Mouse (Mus musculus) CH12.LX (cell line): ENCODE measurements around the gene Fam209. TPM values are rescaled to one million over a fixed set of nuclear protein-coding genes. Genes with fewer than 3 reads are reported as not detected.

ENCODE experiments used
- DNase-seq: peaks from one replicate; pipeline ENCODE4 v3.0.0-alpha.2; 2013; ENCODE audit errors: extremely low read depth
- H3K27ac ChIP-seq: 2 replicates; pipeline ENCODE4 v1.5.1; 2012; ENCODE audit warnings: low read depth, mild to moderate bottlenecking, control low read depth, moderate library complexity; ENCODE audit not compliant: insufficient read depth
- H3K27me3 ChIP-seq: replicated peaks from 2 replicates; pipeline ENCODE3; 2012; ENCODE audit warnings: inconsistent platforms
- H3K36me3 ChIP-seq, 2 experiments: replicated peaks in 1 of 2; 2 replicates each; pipeline versions ENCODE3 to v1.6.1; 2012; ENCODE audit warnings: inconsistent platforms in 1 of 2, low read length in 1 of 2, mild to moderate bottlenecking in 1 of 2, mixed read lengths in 1 of 2, moderate library complexity in 1 of 2; ENCODE audit not compliant: control insufficient read depth in 1 of 2, insufficient read depth in 1 of 2
- H3K4me1 ChIP-seq, 2 experiments: 2 replicates each; pipeline ENCODE4 v1.6.1; 2012; ENCODE audit warnings: inconsistent platforms in 1 of 2, moderate library complexity in 1 of 2; ENCODE audit not compliant: insufficient read depth in 2 of 2, control insufficient read depth in 1 of 2
- H3K4me2 ChIP-seq: 2 replicates; pipeline ENCODE4 v1.6.1; 2012; ENCODE audit warnings: low read depth, mild to moderate bottlenecking, control low read depth; ENCODE audit not compliant: poor library complexity, insufficient read depth, severe bottlenecking
- H3K4me3 ChIP-seq, 3 experiments: fragments of 150-350 bp in 1 of 3; sonication (generic) in 1 of 3; replicated peaks in 1 of 3; 2 replicates each; pipeline versions ENCODE3 to v1.5.1; 2011 to 2012; ENCODE audit warnings: low read depth in 2 of 3, low read length in 2 of 3, mild to moderate bottlenecking in 2 of 3, moderate library complexity in 2 of 3, control low read depth in 1 of 3, improper control_type of control experiment in 1 of 3, inconsistent platforms in 1 of 3, mixed read lengths in 1 of 3; ENCODE audit not compliant: poor library complexity in 1 of 3
- H3K79me2 ChIP-seq: replicated peaks from 2 replicates; pipeline ENCODE4 v1.6.1; 2012; ENCODE audit warnings: mild to moderate bottlenecking, moderate library complexity; ENCODE audit not compliant: control insufficient read depth, poor library complexity, insufficient read depth, severe bottlenecking; ENCODE audit errors: extremely low read depth
- H3K9ac ChIP-seq: 2 replicates; pipeline ENCODE4 v1.6.1; 2012; ENCODE audit warnings: low read depth, mild to moderate bottlenecking, control low read depth, moderate library complexity; ENCODE audit not compliant: insufficient read depth
- H3K9me3 ChIP-seq: replicated peaks from 2 replicates; pipeline ENCODE3; 2012; ENCODE audit warnings: low read length, inconsistent platforms, mixed read lengths
- BHLHE40 ChIP-seq: IDR thresholded peaks from 2 replicates; pipeline ENCODE4 v1.6.1; 2011; ENCODE audit warnings: mild to moderate bottlenecking, low read depth, low read length, improper control_type of control experiment
- E2F4 ChIP-seq: IDR thresholded peaks from 2 replicates; pipeline ENCODE4 v1.6.1; 2011; ENCODE audit warnings: low read depth, low read length, improper control_type of control experiment; ENCODE audit not compliant: insufficient replicate concordance
- GABPA ChIP-seq: IDR thresholded peaks from 2 replicates; pipeline ENCODE4 v1.6.1; 2012; ENCODE audit warnings: low read depth, low read length, improper control_type of control experiment, inconsistent platforms; ENCODE audit not compliant: insufficient replicate concordance
- JUN ChIP-seq: IDR thresholded peaks from 2 replicates; pipeline ENCODE4 v1.6.1; 2011; ENCODE audit warnings: low read depth, mild to moderate bottlenecking, low read length, improper control_type of control experiment, moderate library complexity; ENCODE audit not compliant: insufficient read depth
- JUND ChIP-seq: conservative IDR thresholded peaks from 2 replicates; pipeline ENCODE4 v1.6.1; 2011; ENCODE audit warnings: low read depth, low read length, improper control_type of control experiment
- MEF2A ChIP-seq: IDR thresholded peaks from 2 replicates; pipeline ENCODE4 v1.6.1; 2014; ENCODE audit warnings: low read depth, mild to moderate bottlenecking, inconsistent platforms, low read length, improper control_type of control experiment, borderline replicate concordance
- MYC ChIP-seq: IDR thresholded peaks from 2 replicates; pipeline ENCODE4 v1.6.1; 2011; ENCODE audit warnings: low read depth, mild to moderate bottlenecking, improper control_type of control experiment, low read length
- NELFE ChIP-seq: IDR thresholded peaks from 2 replicates; pipeline ENCODE4 v1.6.1; 2011; ENCODE audit warnings: low read depth, low read length, improper control_type of control experiment
- NRF1 ChIP-seq: IDR thresholded peaks from 2 replicates; pipeline ENCODE4 v1.6.1; 2014; ENCODE audit warnings: low read depth, mild to moderate bottlenecking, inconsistent platforms, low read length, improper control_type of control experiment, moderate library complexity
- POLR2A ChIP-seq: IDR thresholded peaks from 2 replicates; pipeline ENCODE4 v1.6.1; 2011; ENCODE audit warnings: low read depth, mild to moderate bottlenecking, improper control_type of control experiment, low read length
- SMC3 ChIP-seq: IDR thresholded peaks from 2 replicates; pipeline ENCODE4 v1.6.1; 2011; ENCODE audit warnings: low read depth, low read length, improper control_type of control experiment
- TBP ChIP-seq: conservative IDR thresholded peaks from 2 replicates; pipeline ENCODE4 v1.6.1; 2011; ENCODE audit warnings: low read depth, low read length, improper control_type of control experiment
- UBTF ChIP-seq: IDR thresholded peaks from 2 replicates; pipeline ENCODE4 v1.6.1; 2012; ENCODE audit warnings: low read depth, mild to moderate bottlenecking, inconsistent platforms, low read length, improper control_type of control experiment, moderate library complexity
- USF2 ChIP-seq: conservative IDR thresholded peaks from 2 replicates; pipeline ENCODE4 v1.6.1; 2011; ENCODE audit warnings: low read depth, low read length, improper control_type of control experiment
- ZKSCAN1 ChIP-seq: IDR thresholded peaks from 2 replicates; pipeline ENCODE4 v1.6.1; 2012; ENCODE audit warnings: low read depth, inconsistent platforms, low read length, improper control_type of control experiment, borderline replicate concordance
- ZNF384 ChIP-seq: IDR thresholded peaks from 2 replicates; pipeline ENCODE4 v1.6.1; 2012; ENCODE audit warnings: low read depth, low read length, improper control_type of control experiment, inconsistent platforms
- dilution Hi-C: fragments of 300-500 bp; cut with MboI; formaldehyde crosslinking; loops from 2 replicates; pipeline ENCODE4 v1.14.3; 2020; ENCODE audit warnings: low sequenced_read_pairs; ENCODE audit not compliant: extremely low pct_unique_long_range_greater_than_20kb, extremely low pct_ligation_motif_present
- in situ Hi-C: fragments of 300-500 bp; cut with MboI; formaldehyde crosslinking; loops from 3 replicates; pipeline ENCODE4 v1.14.3; 2019; ENCODE audit warnings: low sequenced_read_pairs, low pct_ligation_motif_present, low pct_unique_long_range_greater_than_20kb, mixed read lengths
- polyA plus RNA-seq: library from polyadenylated mRNA; unstranded; fragments of >175 nt; gene quantifications from 2 replicates; pipeline ENCODE4 v1.2.1, GENCODE M21; 2012; ENCODE audit warnings: low read depth; ENCODE audit not compliant: insufficient read length
- total RNA-seq, 2 experiments: library from RNA; depleted of rRNA; stranded (reverse); fragments of 300-350 nt in 1 of 2; fragments of >200 nt in 1 of 2; gene quantifications; 2 replicates each; pipeline ENCODE4 v1.2.3; 2012 to 2014

Fam209 gene
- total and polyA plus RNA-seq, 3 experiments, result 0.25 to 1.2 TPM; not detected in 1

DNA sequence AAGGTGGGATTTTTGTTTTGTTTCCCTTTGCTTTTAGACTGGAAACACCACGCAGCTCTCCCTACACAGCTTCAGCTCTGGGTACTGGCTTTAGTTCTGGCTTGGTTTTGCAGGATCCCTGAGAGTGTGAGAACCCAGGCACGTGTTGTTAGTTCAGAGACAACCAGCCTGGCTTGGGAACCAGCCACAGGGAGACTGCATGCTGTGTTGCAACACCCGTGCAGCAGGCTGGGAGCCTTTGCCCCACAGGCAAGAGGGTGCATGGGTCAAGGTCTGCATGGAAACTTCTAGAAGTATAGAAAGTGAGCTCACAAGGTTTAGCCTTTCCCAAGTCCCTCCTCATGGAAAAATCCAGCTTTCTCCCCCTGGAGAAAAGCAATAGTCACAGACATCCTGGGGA is 38.6 kb downstream of the Fam209 start:
- TF ChIP-seq BHLHE40, result no peak
- no peak for TF ChIP-seq MYC
- no peak for TF ChIP-seq NELFE
- no peak for TF ChIP-seq SMC3
- no peak for TF ChIP-seq ZNF384
- TF ChIP-seq E2F4, result no peak
- TF ChIP-seq MEF2A, result no peak
- no peak for TF ChIP-seq UBTF
- TF ChIP-seq ZKSCAN1, result no peak
- Histone ChIP-seq H3K4me2 (no peak overlapping the region), H3K36me3 (no peaks in the 10 kb centered on the region), H3K27me3 (peaks cover 82% of the 10 kb centered on the region), H3K79me2 (no peaks in the 10 kb centered on the region), H3K27ac (no peak overlapping the region), H3K4me3 (no peak overlapping the region), H3K4me1 (no peaks in the 10 kb centered on the region), H3K9me3 (peaks cover 4% of the 10 kb centered on the region), H3K9ac (no peak overlapping the region)
- in situ Hi-C loops (no loop called here), dilution Hi-C loops (no loop called here)
- DNase-seq, result no peak

DNA sequence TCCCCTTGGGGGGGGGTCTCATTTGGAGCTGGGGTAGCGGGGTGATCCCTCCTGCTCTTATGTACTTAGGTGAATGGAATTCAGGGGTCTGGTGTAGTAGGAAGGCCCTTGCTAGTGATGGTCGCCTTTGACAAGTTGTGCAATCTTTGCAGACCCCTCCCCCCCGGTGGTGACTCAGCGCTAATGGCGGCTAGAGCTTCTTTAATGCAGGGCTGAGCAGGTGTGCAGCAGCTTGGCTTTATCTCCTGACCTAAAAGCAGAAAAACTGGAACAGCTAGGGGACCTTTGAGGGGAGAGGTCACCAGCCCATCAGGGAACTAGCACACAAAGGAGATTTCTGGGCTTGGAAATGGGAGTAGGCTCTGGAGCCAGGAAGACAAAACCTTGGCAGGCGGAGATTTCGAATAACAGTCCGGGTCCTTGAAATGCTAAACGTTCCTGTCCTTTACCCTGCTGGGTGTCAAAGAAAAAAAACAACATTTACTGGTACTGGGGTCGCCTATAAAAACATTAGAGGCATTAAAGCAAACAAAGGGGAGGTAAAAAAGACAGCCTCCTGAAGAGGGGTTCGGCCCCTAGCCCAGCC is 44.2 kb downstream of the Fam209 start:
- no peak for TF ChIP-seq POLR2A
- TF ChIP-seq JUND, result no peak
- no peak for TF ChIP-seq JUN
- TF ChIP-seq TBP, result no peak
- TF ChIP-seq GABPA, result no peak
- no peak for TF ChIP-seq NRF1
- no peak for TF ChIP-seq USF2
- no peak for TF ChIP-seq BHLHE40
- Histone ChIP-seq H3K4me3 (no peak overlapping the region), H3K79me2 (no peaks in the 10 kb centered on the region), H3K27ac (no peak overlapping the region), H3K27me3 (peaks cover 98% of the 10 kb centered on the region), H3K9ac (no peak overlapping the region), H3K4me1 (no peaks in the 10 kb centered on the region), H3K9me3 (peaks cover 6% of the 10 kb centered on the region), H3K4me2 (no peak overlapping the region), H3K36me3 (no peaks in the 10 kb centered on the region)
- in situ Hi-C loops (no loop called here), dilution Hi-C loops (no loop called here)
- no peak for DNase-seq
